Mouse (Mus musculus): ENCODE data around the gene Cfap299. TPM values are rescaled to one million over a fixed set of nuclear protein-coding genes. Genes with fewer than 3 reads are reported as not detected.
A peak's percentile ranks its signal among the peaks of the same experiment; 100 is the strongest.

The Cfap299 gene
- polyA plus RNA-seq, 1 experiment from 2014 or later, result 2.2 TPM

GRCm38 (mm10) chr5:98582051-98582450, 252.9 kb downstream of the Cfap299 start:
- Histone ChIP-seq H3K4me2 (no peak overlapping the region), H3K27me3 (replicated peaks) (no peaks in the 10 kb centered on the region), H3K4me3 (no peak overlapping the region), H3K9me3 (no peaks in the 10 kb centered on the region), H3K27ac (no peak overlapping the region), H3K9ac (no peak overlapping the region), H3K36me3 (replicated peaks) (no peaks in the 10 kb centered on the region), H3K4me1 (no peaks in the 10 kb centered on the region)
- no peak for ATAC-seq (replicated peaks)
- WGBS, result 90% methylated on average over 3 of the region's 3 CpGs

- Histone ChIP-seq H3K27ac (no peak overlapping the region), H3K4me1 (no peaks in the 10 kb centered on the region), H3K27me3 (replicated peaks) (no peaks in the 10 kb centered on the region), H3K4me2 (no peak overlapping the region), H3K9ac (no peak overlapping the region), H3K4me3 (no peak overlapping the region), H3K9me3 (no peaks in the 10 kb centered on the region), H3K36me3 (replicated peaks) (no peaks in the 10 kb centered on the region)
- ATAC-seq (replicated peaks), result no peak
Measured at GRCm38 (mm10) chr5:98585915-98586314, 256.8 kb downstream of the Cfap299 start.

GRCm38 (mm10) chr5:98613511-98613910, 284.4 kb downstream of the Cfap299 start:
- Histone ChIP-seq H3K4me2 (no peak overlapping the region), H3K27me3 (replicated peaks) (no peaks in the 10 kb centered on the region), H3K4me3 (no peak overlapping the region), H3K9ac (no peak overlapping the region), H3K36me3 (replicated peaks) (no peaks in the 10 kb centered on the region), H3K9me3 (no peaks in the 10 kb centered on the region), H3K27ac (no peak overlapping the region), H3K4me1 (no peaks in the 10 kb centered on the region)
- WGBS, result 91% methylated on average over 5 of the region's 5 CpGs
- ATAC-seq (replicated peaks), result no peak

GRCm38 (mm10) chr5:98616902-98617301, 287.8 kb downstream of the Cfap299 start:
- Histone ChIP-seq H3K4me3 (no peak overlapping the region), H3K9ac (no peak overlapping the region)

GRCm38 (mm10) chr5:98617416-98617815, 288.3 kb downstream of the Cfap299 start:
- H3K9ac ChIP-seq, result no peak overlapping the region
- H3K4me2 ChIP-seq, result no peak overlapping the region
- no peaks in the 10 kb centered on the region for H3K4me1 ChIP-seq
- H3K27me3 ChIP-seq (replicated peaks), result no peaks in the 10 kb centered on the region
- no peak overlapping the region for H3K27ac ChIP-seq
- H3K4me3 ChIP-seq, result no peak overlapping the region
- H3K9me3 ChIP-seq, result no peaks in the 10 kb centered on the region
- WGBS, result 88% methylated on average over 4 of the region's 4 CpGs
- ATAC-seq (replicated peaks), result no peak
- no peaks in the 10 kb centered on the region for H3K36me3 ChIP-seq (replicated peaks)

More at GRCm38 (mm10) chr5:98616902-98617301, 287.8 kb downstream of the Cfap299 start:
- Histone ChIP-seq H3K27ac (0 out of 2 replicates have a peak overlapping the region, but pooled peaks have one; percentile 4), H3K36me3 (replicated peaks) (no peaks in the 10 kb centered on the region), H3K9me3 (no peaks in the 10 kb centered on the region), H3K4me2 (no peak overlapping the region), H3K4me1 (no peaks in the 10 kb centered on the region), H3K27me3 (replicated peaks) (no peaks in the 10 kb centered on the region)
- WGBS, result 48% methylated on average over 3 of the region's 3 CpGs
- ATAC-seq (replicated peaks), result 0 out of 2 replicates have a peak, but pooled peaks have one; percentile 65

GRCm38 (mm10) chr5:98650345-98650744, 321.2 kb downstream of the Cfap299 start:
- no peak overlapping the region for H3K4me3 ChIP-seq
- H3K4me1 ChIP-seq, result no peaks in the 10 kb centered on the region
- no peak overlapping the region for H3K4me2 ChIP-seq
- no peak for ATAC-seq (replicated peaks)
- H3K27me3 ChIP-seq (replicated peaks), result no peaks in the 10 kb centered on the region
- no peaks in the 10 kb centered on the region for H3K9me3 ChIP-seq
- no peak overlapping the region for H3K9ac ChIP-seq
- no peak overlapping the region for H3K27ac ChIP-seq
- H3K36me3 ChIP-seq (replicated peaks), result no peaks in the 10 kb centered on the region

- no peak for ATAC-seq (replicated peaks)
Measured at GRCm38 (mm10) chr5:98651049-98651448, 321.9 kb downstream of the Cfap299 start.

GRCm38 (mm10) chr5:98688254-98688653, 359.1 kb downstream of the Cfap299 start:
- H3K4me2 ChIP-seq, result no peak overlapping the region
- no peaks in the 10 kb centered on the region for H3K4me1 ChIP-seq
- WGBS, result 94% methylated on average over 5 of the region's 5 CpGs
- ATAC-seq (replicated peaks), result no peak
- no peak overlapping the region for H3K27ac ChIP-seq
- H3K9ac ChIP-seq, result no peak overlapping the region
- no peaks in the 10 kb centered on the region for H3K9me3 ChIP-seq
- H3K36me3 ChIP-seq (replicated peaks), result no peaks in the 10 kb centered on the region
- H3K27me3 ChIP-seq (replicated peaks), result no peaks in the 10 kb centered on the region
- H3K4me3 ChIP-seq, result no peak overlapping the region

More at GRCm38 (mm10) chr5:98651049-98651448, 321.9 kb downstream of the Cfap299 start:
- Histone ChIP-seq H3K27ac (no peak overlapping the region), H3K9ac (no peak overlapping the region), H3K4me1 (no peaks in the 10 kb centered on the region), H3K27me3 (replicated peaks) (no peaks in the 10 kb centered on the region), H3K4me2 (no peak overlapping the region), H3K36me3 (replicated peaks) (no peaks in the 10 kb centered on the region), H3K9me3 (no peaks in the 10 kb centered on the region), H3K4me3 (no peak overlapping the region)
- whole genome bisulfite sequencing, result 86% methylated on average over 5 of the region's 5 CpGs

GRCm38 (mm10) chr5:98692070-98692469, 363.0 kb downstream of the Cfap299 start:
- Histone ChIP-seq H3K4me2 (no peak overlapping the region), H3K9me3 (no peaks in the 10 kb centered on the region), H3K27me3 (replicated peaks) (no peaks in the 10 kb centered on the region), H3K4me3 (no peak overlapping the region), H3K36me3 (replicated peaks) (no peaks in the 10 kb centered on the region), H3K4me1 (no peaks in the 10 kb centered on the region), H3K9ac (no peak overlapping the region), H3K27ac (no peak overlapping the region)
- 53% methylated on average over 5 of the region's 5 CpGs for WGBS
- no peak for ATAC-seq (replicated peaks)

GRCm38 (mm10) chr5:98696336-98696735, 367.2 kb downstream of the Cfap299 start:
- Histone ChIP-seq H3K27ac (no peak overlapping the region), H3K4me1 (no peaks in the 10 kb centered on the region), H3K4me2 (no peak overlapping the region), H3K36me3 (replicated peaks) (no peaks in the 10 kb centered on the region), H3K27me3 (replicated peaks) (no peaks in the 10 kb centered on the region), H3K4me3 (no peak overlapping the region), H3K9me3 (no peaks in the 10 kb centered on the region), H3K9ac (no peak overlapping the region)
- ATAC-seq (replicated peaks), result no peak
- 73% methylated on average over 8 of the region's 8 CpGs for WGBS

GRCm38 (mm10) chr5:98703963-98704362, 374.9 kb downstream of the Cfap299 start:
- Histone ChIP-seq H3K9me3 (no peaks in the 10 kb centered on the region), H3K27me3 (replicated peaks) (no peaks in the 10 kb centered on the region), H3K4me3 (no peak overlapping the region), H3K4me2 (no peak overlapping the region), H3K9ac (no peak overlapping the region), H3K4me1 (no peaks in the 10 kb centered on the region), H3K36me3 (replicated peaks) (no peaks in the 10 kb centered on the region), H3K27ac (no peak overlapping the region)
- 62% methylated on average over 5 of the region's 5 CpGs for WGBS
- no peak for ATAC-seq (replicated peaks)

GRCm38 (mm10) chr5:98706597-98706996, 377.5 kb downstream of the Cfap299 start:
- H3K4me3 ChIP-seq, result no peak overlapping the region
- 83% methylated on average over 4 of the region's 4 CpGs for WGBS

GRCm38 (mm10) chr5:98715392-98715791, 386.3 kb downstream of the Cfap299 start:
- H3K27me3 ChIP-seq (replicated peaks), result no peaks in the 10 kb centered on the region
- H3K27ac ChIP-seq, result no peak overlapping the region

More at GRCm38 (mm10) chr5:98706597-98706996, 377.5 kb downstream of the Cfap299 start:
- H3K9ac ChIP-seq, result no peak overlapping the region
- no peak overlapping the region for H3K27ac ChIP-seq
- H3K4me1 ChIP-seq, result no peaks in the 10 kb centered on the region
- H3K36me3 ChIP-seq (replicated peaks), result no peaks in the 10 kb centered on the region
- H3K27me3 ChIP-seq (replicated peaks), result no peaks in the 10 kb centered on the region
- no peaks in the 10 kb centered on the region for H3K9me3 ChIP-seq
- no peak for ATAC-seq (replicated peaks)
- no peak overlapping the region for H3K4me2 ChIP-seq

More at GRCm38 (mm10) chr5:98715392-98715791, 386.3 kb downstream of the Cfap299 start:
- H3K36me3 ChIP-seq (replicated peaks), result no peaks in the 10 kb centered on the region
- H3K4me3 ChIP-seq, result no peak overlapping the region
- H3K9me3 ChIP-seq, result no peaks in the 10 kb centered on the region
- no peak overlapping the region for H3K4me2 ChIP-seq
- WGBS, result 84% methylated on average over 2 of the region's 2 CpGs
- no peaks in the 10 kb centered on the region for H3K4me1 ChIP-seq
- H3K9ac ChIP-seq, result no peak overlapping the region
- no peak for ATAC-seq (replicated peaks)
